27 mouse cellular contexts compared by ENCODE assay signal in the genomic region with DNA sequence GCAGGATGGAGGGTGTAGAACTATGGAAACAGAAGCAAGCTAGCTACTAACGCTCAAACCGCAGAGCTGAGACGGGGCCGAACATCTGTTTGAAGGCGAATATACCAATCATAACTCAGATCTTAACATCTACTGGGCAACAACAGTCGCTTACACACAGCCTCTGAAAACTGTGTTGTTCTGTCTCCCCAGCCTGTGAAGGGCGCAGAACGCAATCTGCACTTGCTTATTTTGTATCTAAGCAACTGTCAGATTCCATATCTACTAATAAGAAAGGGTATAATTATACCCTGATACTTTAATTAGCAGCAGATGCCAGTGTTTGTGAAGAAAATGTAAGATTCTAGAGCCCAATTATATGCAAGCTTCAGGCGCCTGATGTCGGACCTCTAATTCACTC.
A peak's percentile ranks its signal among the peaks of the same experiment; 100 is the strongest.
DNase-seq lines count a peak whose midpoint lies in the region; TF ChIP-seq lines count a peak whose summit lies in the region.
"Had no signal": no experiment of that assay in that cellular context is flagged by ENCODE, and none has a peak within 500 bp of the region (broad histone marks: within the 10 kb centered on the region; RNA-seq: fewer than 3 reads in every experiment).

No protein-coding gene starts in this region.

- peak overlapping the region; percentile 52 for H3K27ac ChIP-seq in cortical plate, adult 2 months (ENCODE audit: insufficient read depth, low read length)
- H3K27ac ChIP-seq: hindbrain, embryonic 12.5 days; hindbrain, postnatal 0 days; intestine, embryonic 15.5 days; kidney, postnatal 0 days; limb, embryonic 12.5 days had no signal

- no peak overlapping the region for H3K4me3 ChIP-seq in cortical plate, adult 2 months (ENCODE audit: insufficient read depth, low read length)
- H3K4me3 ChIP-seq: erythroblast, embryonic 14.5 days; hindbrain, embryonic 12.5 days; intestine, embryonic 15.5 days; limb, embryonic 12.5 days; megakaryocyte, embryonic 14.5 days had no signal

- peak; percentile 33 for DNase-seq in layer of hippocampus, adult 11-12 months (ENCODE audit: low spot score)
- DNase-seq in layer of hippocampus, adult 9-10 months (ENCODE audit: low spot score): no peak
- peak; percentile 71 for DNase-seq in brain, adult 2 months (ENCODE audit: low read depth, low spot score)
- peak; percentile 44 to 51 for DNase-seq in layer of hippocampus, adult 8-10 months (ENCODE audit: low spot score in 2 of 2)
- no peak for DNase-seq in adrenal gland, adult 8-10 months
- DNase-seq in frontal cortex, postnatal 14 days (ENCODE audit: low spot score in 2 of 2): no peak
- no peak for DNase-seq in gastrocnemius, postnatal 25 days
- DNase-seq: adrenal gland, postnatal 36 days; cerebellum, adult 8-10 months; cerebellum, postnatal 36 days; embryo, embryonic 11 days; gastrocnemius, postnatal 36 days; heart, adult 18-20 months; heart, postnatal 36 days; kidney, adult 2 months; kidney, postnatal 4 days; lung, postnatal 4 days; midbrain, embryonic 14.5 days; right cerebral cortex, adult 18-20 months had no signal

- TF ChIP-seq POLR2A in cortical plate, adult 2 months (IDR thresholded peaks at IDR 0.05; ENCODE audit: extremely low read depth, insufficient read depth, low read length): no peak

- peaks cover 6% of the 10 kb centered on the region for H3K4me1 ChIP-seq in cortical plate, adult 2 months (ENCODE audit: control insufficient read depth, insufficient read depth, low read length)
- H3K4me1 ChIP-seq: intestine, embryonic 15.5 days; limb, embryonic 12.5 days; megakaryocyte, embryonic 14.5 days had no signal

- TF ChIP-seq CTCF in cortical plate, adult 2 months (IDR thresholded peaks at IDR 0.05; ENCODE audit: extremely low read depth, insufficient read depth, low read length): no peak

Comparison
In these comparisons a context has a peak if more than half of its experiments do, and no peak if none do; other contexts are left out.
1. DNase-seq: peak in layer of hippocampus, adult 11-12 months (single experiment), brain, adult 2 months (single experiment) and layer of hippocampus, adult 8-10 months (2 of 2); none in layer of hippocampus, adult 9-10 months (single experiment), adrenal gland, adult 8-10 months (single experiment), frontal cortex, postnatal 14 days (0 of 2) and gastrocnemius, postnatal 25 days (single experiment).